Mouse (Mus musculus) liver, postnatal 0 days (tissue): ENCODE measurements around the gene Rbl1. TPM values are rescaled to one million over a fixed set of nuclear protein-coding genes. Genes with fewer than 3 reads are reported as not detected.
"Not testable (repeated sequence)": the region's sequence is repeated elsewhere in the genome, so short reads cannot be mapped to it uniquely, and the experiment has no call there.

ENCODE experiments used
- ATAC-seq: fragments of 200-750 bp; cut with Nextera tagmentation; 2 replicates; pipeline ENCODE4 v1.8.0; 2017; ENCODE audit warnings: mild to moderate bottlenecking, moderate library complexity
- DNase-seq: peaks from one replicate; pipeline ENCODE4 v3.0.0-alpha.2; 2016
- H3K27ac ChIP-seq: fragments of 300-500 bp; sonication (generic); 2 replicates; pipeline ENCODE4 v1.5.1; 2014; ENCODE audit warnings: antibody characterized with exemption, moderate library complexity, mild to moderate bottlenecking, low read depth
- H3K27me3 ChIP-seq: fragments of 300-500 bp; sonication (generic); 2 replicates; pipeline ENCODE4 v1.6.1; 2014; ENCODE audit warnings: low read length, control low read depth, mixed read lengths; ENCODE audit not compliant: insufficient read depth
- H3K36me3 ChIP-seq: fragments of 300-500 bp; sonication (generic); replicated peaks from 2 replicates; pipeline ENCODE4 v1.6.1; 2014; ENCODE audit warnings: mild to moderate bottlenecking, control low read depth, low read length, moderate library complexity, mixed read lengths; ENCODE audit not compliant: insufficient read depth
- H3K4me1 ChIP-seq: fragments of 300-500 bp; sonication (generic); 2 replicates; pipeline ENCODE4 v1.6.1; 2014; ENCODE audit warnings: antibody characterized with exemption, mild to moderate bottlenecking, control low read depth; ENCODE audit not compliant: insufficient read depth
- H3K4me2 ChIP-seq: fragments of 300-500 bp; sonication (generic); 2 replicates; pipeline ENCODE4 v1.6.1; 2014; ENCODE audit warnings: low read depth, mild to moderate bottlenecking, low read length, moderate library complexity, mixed read lengths
- H3K4me3 ChIP-seq: fragments of 300-500 bp; sonication (generic); 2 replicates; pipeline ENCODE4 v1.5.1; 2014; ENCODE audit warnings: low read depth, low read length
- H3K9ac ChIP-seq: fragments of 300-500 bp; sonication (generic); replicated peaks from 2 replicates; pipeline ENCODE4 v1.6.1; 2014; ENCODE audit warnings: mild to moderate bottlenecking, moderate library complexity
- H3K9me3 ChIP-seq: fragments of 300-500 bp; sonication (generic); 2 replicates; pipeline ENCODE4 v1.6.1; 2016; ENCODE audit warnings: mild to moderate bottlenecking, control low read depth, low read length, mixed read lengths
- CTCF ChIP-seq: sonication (generic); IDR thresholded peaks from 2 replicates; pipeline ENCODE4 v1.5.1; 2016; ENCODE audit warnings: antibody characterized with exemption, low read depth
- EP300 ChIP-seq: IDR thresholded peaks from 2 replicates; pipeline ENCODE4 v1.6.1; 2016; ENCODE audit warnings: antibody characterized with exemption, low read depth, mild to moderate bottlenecking
- WGBS: fragments of 180-500 bp; shearing (Covaris S2); extraction: QIAGEN DNeasy Blood & Tissue Kit; methylation state at CpG from one replicate; pipeline ENCODE4 v1.1.7; 2014; ENCODE audit not compliant: insufficient replicate concordance; 5-methylcytosine and 5-hydroxymethylcytosine counted together
- polyA plus RNA-seq: library from polyadenylated mRNA; unstranded; fragments of >200 nt; fragmentation: Nextera tagmentation; extraction: Ambion mirVana; gene quantifications from 2 replicates; pipeline ENCODE4 v1.2.1, GENCODE M21; 2015

Gene Rbl1
- polyA plus RNA-seq, 1 experiment from 2014 or later: 10.0 TPM

- Histone ChIP-seq H3K36me3 (no peaks in the 10 kb centered on the region), H3K9ac (no peak overlapping the region), H3K9me3 (no peaks in the 10 kb centered on the region), H3K4me3 (no peak overlapping the region), H3K4me2 (no peak overlapping the region), H3K27me3 (no peaks in the 10 kb centered on the region), H3K27ac (no peak overlapping the region), H3K4me1 (no peaks in the 10 kb centered on the region)
- ATAC-seq (no peak), DNase-seq (no peak)
- 65% methylated on average over 6 of the region's 6 CpGs for WGBS
- TF ChIP-seq EP300: no peak
- no peak for TF ChIP-seq CTCF
These were observed 15.8 kb upstream of the Rbl1 start for GRCm38 (mm10) chr2:157220108-157220507.

GRCm38 (mm10) chr2:157211731-157212130, 7.4 kb upstream of the Rbl1 start:
- Histone ChIP-seq H3K9me3 (0 out of 2 replicates have a peak, but pooled peaks cover 2% of the 10 kb centered on the region), H3K27me3 (no peaks in the 10 kb centered on the region), H3K27ac (no peak overlapping the region), H3K9ac (no peak overlapping the region), H3K4me1 (no peaks in the 10 kb centered on the region), H3K36me3 (no peaks in the 10 kb centered on the region), H3K4me3 (no peak overlapping the region), H3K4me2 (no peak overlapping the region)
- WGBS: 88% methylated on average over 7 of the region's 7 CpGs
- TF ChIP-seq CTCF: no peak
- no peak for TF ChIP-seq EP300
- DNase-seq (no peak), ATAC-seq (no peak)

- Histone ChIP-seq H3K36me3 (peaks cover 13% of the 10 kb centered on the region), H3K4me2 (peak overlapping the region; percentile 86), H3K27ac (peak overlapping the region; percentile 93), H3K4me1 (peaks cover 11% of the 10 kb centered on the region), H3K9me3 (0 out of 2 replicates have a peak, but pooled peaks cover 2% of the 10 kb centered on the region), H3K9ac (peak overlapping the region; percentile 96), H3K27me3 (no peaks in the 10 kb centered on the region), H3K4me3 (peak overlapping the region; percentile 94)
- TF ChIP-seq EP300 (no peak), CTCF (no peak)
- no peak for DNase-seq
- 1% methylated on average over 49 of the region's 49 CpGs for WGBS
- peak; percentile 70 for ATAC-seq
These were observed 622 bp downstream of the Rbl1 start for GRCm38 (mm10) chr2:157203459-157204365.

DNA sequence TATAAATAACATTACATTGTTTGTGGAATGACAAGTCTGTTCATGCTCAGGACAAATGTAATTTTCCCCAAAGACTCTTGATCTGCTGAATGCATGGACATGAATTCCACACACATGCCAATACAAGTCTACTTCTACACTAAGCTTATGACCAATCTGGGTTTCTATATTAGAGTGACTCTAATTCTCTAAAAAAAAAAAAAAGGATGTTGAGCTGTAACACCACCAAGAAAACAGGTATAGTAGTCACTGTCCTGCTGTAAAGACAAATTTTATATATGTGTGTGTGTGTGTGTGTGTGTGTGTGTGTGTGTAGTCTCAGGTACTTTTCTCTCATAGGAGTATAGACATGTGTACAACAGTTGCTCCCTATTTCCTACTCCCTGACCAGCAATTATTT, 1.3 kb downstream of the Rbl1 start:
- Histone ChIP-seq H3K4me3 (peak overlapping the region; percentile 94), H3K4me1 (peaks cover 11% of the 10 kb centered on the region), H3K36me3 (peaks cover 13% of the 10 kb centered on the region), H3K27ac (peak overlapping the region; percentile 18; the same call in 1 of the 2 replicates), H3K4me2 (peak overlapping the region; percentile 86), H3K27me3 (no peaks in the 10 kb centered on the region), H3K9ac (peak overlapping the region; percentile 96; the same call in 1 of the 2 replicates), H3K9me3 (0 out of 2 replicates have a peak, but pooled peaks cover 2% of the 10 kb centered on the region)
- ATAC-seq: no peak
- TF ChIP-seq EP300 (no peak), CTCF (no peak)
- DNase-seq: no peak

DNA sequence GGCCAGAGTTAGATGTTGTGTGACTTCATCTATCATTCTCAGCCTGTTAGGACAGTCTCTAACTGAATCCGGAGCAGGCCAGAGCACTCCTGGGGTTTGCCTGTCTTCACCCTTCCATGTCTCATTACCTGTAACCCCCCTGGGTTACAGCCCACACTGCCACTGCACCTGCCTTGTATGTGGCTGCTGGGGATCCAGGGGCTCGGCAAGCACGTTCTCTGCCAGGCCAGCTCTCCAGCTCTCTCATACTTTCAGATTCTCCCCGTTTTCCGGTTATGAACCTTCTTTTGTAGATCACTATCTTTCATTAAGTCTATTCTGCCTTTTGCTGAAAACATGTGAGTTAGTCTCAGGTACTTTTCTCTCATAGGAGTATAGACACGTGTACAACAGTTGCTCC, 2.0 kb downstream of the Rbl1 start:
- Histone ChIP-seq H3K4me1 (peaks cover 11% of the 10 kb centered on the region), H3K27me3 (no peaks in the 10 kb centered on the region), H3K4me3 (peak overlapping the region; percentile 94), H3K27ac (peak overlapping the region; percentile 18; the same call in 1 of the 2 replicates), H3K9ac (0 out of 2 replicates have a peak overlapping the region, but pooled peaks have one; percentile 10), H3K9me3 (no peaks in the 10 kb centered on the region), H3K4me2 (peak overlapping the region; percentile 86), H3K36me3 (peaks cover 19% of the 10 kb centered on the region)
- ATAC-seq (no peak), DNase-seq (no peak)
- 63% methylated on average over 6 of the region's 6 CpGs for WGBS
- TF ChIP-seq CTCF (no peak), EP300 (no peak)

GRCm38 (mm10) chr2:157201081-157201830, 3.1 kb downstream of the Rbl1 start:
- Histone ChIP-seq H3K27me3 (no peaks in the 10 kb centered on the region), H3K36me3 (peaks cover 30% of the 10 kb centered on the region), H3K9ac (peak overlapping the region; percentile 30), H3K4me1 (peaks cover 11% of the 10 kb centered on the region), H3K4me3 (peak overlapping the region; percentile 19; the same call in 1 of the 2 replicates), H3K9me3 (no peaks in the 10 kb centered on the region), H3K4me2 (peak overlapping the region; percentile 58), H3K27ac (peak overlapping the region; percentile 67)
- 60% methylated on average over 6 of the region's 6 CpGs for WGBS
- no peak for DNase-seq
- ATAC-seq: no peak
- TF ChIP-seq CTCF (no peak), EP300 (no peak)

DNA sequence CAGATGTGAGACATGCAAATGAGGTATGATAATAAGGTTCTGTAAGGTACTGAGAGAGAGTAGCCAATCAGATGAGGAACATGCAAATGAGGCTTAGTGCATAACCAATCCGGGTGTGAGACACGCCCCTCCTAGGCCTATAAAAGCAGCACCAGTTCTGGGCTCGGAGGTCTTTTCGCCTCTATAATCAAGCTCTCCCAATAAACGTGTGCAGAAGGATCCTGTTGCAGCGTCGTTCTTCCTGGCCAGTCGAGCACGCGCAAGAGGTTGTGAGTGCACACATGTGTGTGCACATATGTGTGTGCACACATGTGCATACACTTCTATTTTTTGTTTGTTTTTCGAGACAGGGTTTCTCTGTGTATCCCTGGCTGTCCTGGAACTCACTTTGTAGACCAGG, 5.9 kb downstream of the Rbl1 start:
- not testable (repeated sequence) for H3K27me3 ChIP-seq, H3K4me3 ChIP-seq, H3K9me3 ChIP-seq, H3K9ac ChIP-seq, H3K27ac ChIP-seq, ATAC-seq, H3K4me1 ChIP-seq, H3K4me2 ChIP-seq, DNase-seq
- 97% methylated on average over 11 of the region's 11 CpGs for WGBS
- H3K36me3 ChIP-seq: peaks cover 58% of the 10 kb centered on the region
